Mouse (Mus musculus): ENCODE measurements at regions not wholly inside any gene's neighbourhood (a gene's known extent, or its start where the extent isn't known, plus 50 kb on each side); places are given as distances from the start of the nearest gene placed in this dataset.

DNA sequence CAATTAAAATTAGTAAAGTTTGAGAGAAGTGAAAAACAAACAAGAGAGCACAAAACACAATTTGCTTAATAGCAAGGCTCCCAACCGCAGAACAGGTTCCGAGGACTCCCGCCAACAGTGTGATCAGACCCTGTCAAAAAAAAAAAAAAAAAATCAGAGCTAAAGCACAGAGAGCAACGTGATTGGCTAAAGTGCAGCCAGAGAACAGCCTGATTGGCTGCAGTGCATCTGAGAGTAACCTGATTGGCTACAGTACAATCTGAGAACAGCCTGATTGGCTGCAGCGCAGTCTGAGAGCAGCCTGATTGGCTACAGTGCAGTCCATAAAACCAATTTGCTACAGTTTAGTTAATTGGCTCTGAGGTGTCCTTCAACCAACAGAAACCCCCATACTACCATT lies 74.6 kb upstream of the Mark1 start:
- H3K9me3 ChIP-seq = no peaks in the 10 kb centered on the region
- H3K27ac ChIP-seq (replicated peaks) = no peak overlapping the region
- DNase-seq (ENCODE audit: low spot score) = no peak
- no peaks in the 10 kb centered on the region for H3K36me3 ChIP-seq (replicated peaks)
- H3K4me1 ChIP-seq = no peaks in the 10 kb centered on the region
- no peak overlapping the region for H3K4me3 ChIP-seq
- no peaks in the 10 kb centered on the region for H3K27me3 ChIP-seq (replicated peaks; ENCODE audit: low read depth, poor library complexity, severe bottlenecking)
- 85% methylated on average over 5 of the region's 5 CpGs for WGBS

- Histone ChIP-seq H3K9me3 (no peaks in the 10 kb centered on the region), H3K36me3 (replicated peaks) (no peaks in the 10 kb centered on the region), H3K27ac (replicated peaks) (no peak overlapping the region), H3K27me3 (replicated peaks; ENCODE audit: low read depth, poor library complexity, severe bottlenecking) (no peaks in the 10 kb centered on the region), H3K4me1 (no peaks in the 10 kb centered on the region), H3K4me3 (no peak overlapping the region)
- WGBS = 82% methylated on average over 6 of the region's 6 CpGs
- no peak for DNase-seq (ENCODE audit: low spot score)
These were observed 73.4 kb upstream of the Mark1 start for GRCm38 (mm10) chr1:185072766-185073165.

- Histone ChIP-seq H3K4me3 (no peak overlapping the region), H3K4me1 (no peaks in the 10 kb centered on the region), H3K9me3 (no peaks in the 10 kb centered on the region), H3K36me3 (replicated peaks) (no peaks in the 10 kb centered on the region), H3K27me3 (replicated peaks; ENCODE audit: low read depth, poor library complexity, severe bottlenecking) (no peaks in the 10 kb centered on the region), H3K27ac (replicated peaks) (no peak overlapping the region)
- no peak for DNase-seq (ENCODE audit: low spot score)
- 80% methylated on average over 7 of the region's 7 CpGs for WGBS
These were observed 72.2 kb upstream of the Mark1 start for GRCm38 (mm10) chr1:185071566-185071965.

DNA sequence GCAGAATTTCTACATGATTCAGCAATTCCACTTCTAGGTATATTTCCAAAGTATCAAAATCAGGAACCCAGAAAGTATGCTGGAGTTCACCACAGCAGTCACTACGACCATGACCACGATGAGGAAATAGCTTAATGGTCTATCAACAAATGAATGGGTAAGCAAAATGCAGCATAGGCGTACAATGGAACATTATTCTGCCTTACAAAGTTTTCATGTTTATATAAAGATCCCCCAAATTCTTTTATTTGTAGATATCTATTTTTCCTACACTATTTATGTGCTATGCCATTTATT lies 71.4 kb upstream of the Mark1 start:
- Histone ChIP-seq H3K4me3 (no peak overlapping the region), H3K36me3 (replicated peaks) (no peaks in the 10 kb centered on the region), H3K27ac (replicated peaks) (no peak overlapping the region), H3K4me1 (no peaks in the 10 kb centered on the region), H3K27me3 (replicated peaks; ENCODE audit: low read depth, poor library complexity, severe bottlenecking) (no peaks in the 10 kb centered on the region), H3K9me3 (no peaks in the 10 kb centered on the region)
- DNase-seq (ENCODE audit: low spot score) = no peak
- 87% methylated on average over 3 of the region's 3 CpGs for WGBS

DNA sequence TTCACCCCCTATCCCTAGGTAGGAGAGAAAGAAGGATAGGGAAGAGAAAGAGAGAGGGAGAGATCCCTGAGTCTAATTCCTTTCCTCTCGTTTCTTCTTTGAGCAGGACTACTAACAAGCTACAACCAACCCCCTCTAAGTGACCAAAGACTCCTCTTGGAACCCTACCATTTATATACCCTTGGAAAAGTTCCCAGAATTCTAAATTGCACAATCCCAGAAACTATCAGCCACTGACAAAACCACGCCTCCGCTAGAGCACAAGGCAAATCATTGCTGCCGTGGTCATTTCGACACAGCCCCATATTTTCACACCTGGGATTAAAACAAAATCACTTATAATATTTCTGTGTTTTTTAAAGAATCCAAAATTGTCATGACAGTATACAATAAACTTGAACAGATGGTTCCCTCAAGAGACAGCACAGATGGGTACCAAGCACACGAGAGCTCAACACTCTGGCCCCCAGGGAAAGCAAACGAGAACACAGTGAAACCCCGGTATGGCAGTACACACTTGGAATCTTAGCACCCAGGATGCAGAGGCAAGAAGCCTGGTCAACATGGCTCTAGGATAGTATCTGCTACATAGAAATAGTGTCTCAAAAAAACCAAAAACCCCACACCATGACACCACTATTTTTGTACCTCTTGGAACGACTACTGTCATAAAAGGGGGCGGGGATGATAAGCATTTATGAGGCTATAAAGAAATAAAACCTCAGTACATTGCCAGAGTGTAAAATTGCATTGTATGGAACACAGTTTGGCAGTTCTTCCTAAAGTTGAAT lies 70.9 kb upstream of the Mark1 start:
- no peaks in the 10 kb centered on the region for H3K9me3 ChIP-seq
- DNase-seq (ENCODE audit: low spot score) = no peak
- no peaks in the 10 kb centered on the region for H3K27me3 ChIP-seq (replicated peaks; ENCODE audit: low read depth, poor library complexity, severe bottlenecking)
- no peaks in the 10 kb centered on the region for H3K4me1 ChIP-seq
- no peaks in the 10 kb centered on the region for H3K36me3 ChIP-seq (replicated peaks)
- no peak overlapping the region for H3K4me3 ChIP-seq
- H3K27ac ChIP-seq (replicated peaks) = no peak overlapping the region
- WGBS = 87% methylated on average over 10 of the region's 10 CpGs

DNA sequence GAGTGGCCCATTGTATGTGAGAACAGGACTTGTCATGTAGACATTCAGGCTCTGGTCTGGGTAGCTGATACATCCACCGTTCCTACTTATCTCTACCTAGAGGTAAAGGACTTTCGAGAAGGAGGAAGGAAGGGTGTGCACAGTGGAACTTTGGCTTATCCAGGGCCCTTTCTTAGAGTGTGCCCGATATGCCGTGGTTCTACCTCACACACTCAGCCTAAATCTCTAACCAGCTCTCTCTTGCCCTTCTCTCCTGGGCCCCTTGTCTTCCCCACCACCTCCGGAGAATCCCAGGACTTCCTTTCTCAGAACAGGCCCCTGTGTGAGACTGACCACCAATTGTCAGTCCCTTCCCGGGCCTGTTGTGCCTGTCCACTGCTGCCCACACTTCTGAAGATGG lies 68.8 kb upstream of the Mark1 start:
- no peaks in the 10 kb centered on the region for H3K4me1 ChIP-seq
- no peaks in the 10 kb centered on the region for H3K36me3 ChIP-seq (replicated peaks)
- WGBS = 88% methylated on average over 6 of the region's 6 CpGs
- no peaks in the 10 kb centered on the region for H3K27me3 ChIP-seq (replicated peaks; ENCODE audit: low read depth, poor library complexity, severe bottlenecking)
- H3K9me3 ChIP-seq = no peaks in the 10 kb centered on the region
- no peak overlapping the region for H3K27ac ChIP-seq (replicated peaks)
- no peak for DNase-seq (ENCODE audit: low spot score)
- no peak overlapping the region for H3K4me3 ChIP-seq

DNA sequence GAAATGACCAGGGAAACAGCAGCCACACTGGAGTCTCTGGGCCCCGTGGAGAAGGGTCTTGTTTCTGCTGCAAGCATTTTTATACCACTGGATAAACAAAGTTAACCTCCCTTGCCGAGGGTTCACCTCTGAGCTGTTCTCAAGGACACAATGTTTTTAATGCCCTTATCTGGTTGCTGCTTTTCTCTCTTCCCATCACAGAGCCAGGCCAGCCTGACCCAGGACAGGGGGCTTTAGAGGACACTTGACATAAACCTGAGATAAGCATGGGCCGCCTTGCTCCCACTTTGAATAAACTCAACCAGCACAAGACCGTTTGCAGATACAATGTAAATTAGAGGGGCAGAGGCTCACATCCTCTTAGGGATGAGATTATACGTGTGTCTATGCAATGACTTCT lies 68.3 kb upstream of the Mark1 start:
- no peak overlapping the region for H3K4me3 ChIP-seq
- no peaks in the 10 kb centered on the region for H3K27me3 ChIP-seq (replicated peaks; ENCODE audit: low read depth, poor library complexity, severe bottlenecking)
- H3K27ac ChIP-seq (replicated peaks) = no peak overlapping the region
- H3K4me1 ChIP-seq = no peaks in the 10 kb centered on the region
- H3K9me3 ChIP-seq = no peaks in the 10 kb centered on the region
- WGBS = 75% methylated on average over 5 of the region's 5 CpGs
- DNase-seq (ENCODE audit: low spot score) = no peak
- H3K36me3 ChIP-seq (replicated peaks) = no peaks in the 10 kb centered on the region

DNA sequence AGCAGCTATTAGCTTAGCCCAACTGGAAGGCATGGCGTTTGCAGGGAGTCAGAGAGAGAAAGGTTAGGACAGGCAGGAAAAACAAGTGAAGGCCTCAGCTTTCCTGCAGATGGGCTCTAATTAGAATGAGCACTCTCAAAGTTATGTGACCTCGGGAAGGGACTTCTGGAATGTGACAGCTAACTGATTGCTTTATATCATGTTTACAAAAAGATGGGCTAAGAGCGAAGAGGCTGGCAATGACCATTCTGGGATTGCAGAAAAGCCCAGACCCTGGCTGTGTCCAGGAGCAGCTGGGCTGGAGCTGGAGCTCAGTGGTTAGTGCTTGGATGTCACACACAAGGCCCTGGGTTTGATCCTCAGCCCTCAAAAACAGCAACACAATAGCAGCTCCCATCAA lies 65.7 kb upstream of the Mark1 start:
- H3K4me3 ChIP-seq = no peak overlapping the region
- H3K27me3 ChIP-seq (replicated peaks; ENCODE audit: low read depth, poor library complexity, severe bottlenecking) = no peaks in the 10 kb centered on the region
- 51% methylated on average over 3 of the region's 3 CpGs for WGBS
- no peak for DNase-seq (ENCODE audit: low spot score)
- H3K4me1 ChIP-seq = no peaks in the 10 kb centered on the region
- H3K9me3 ChIP-seq = no peaks in the 10 kb centered on the region
- no peaks in the 10 kb centered on the region for H3K36me3 ChIP-seq (replicated peaks)
- H3K27ac ChIP-seq (replicated peaks) = no peak overlapping the region

- Histone ChIP-seq H3K4me3 (no peak overlapping the region), H3K4me1 (no peaks in the 10 kb centered on the region), H3K27ac (replicated peaks) (no peak overlapping the region), H3K36me3 (replicated peaks) (no peaks in the 10 kb centered on the region), H3K27me3 (replicated peaks; ENCODE audit: low read depth, poor library complexity, severe bottlenecking) (no peaks in the 10 kb centered on the region), H3K9me3 (no peaks in the 10 kb centered on the region)
- 84% methylated on average over 11 of the region's 11 CpGs for WGBS
- DNase-seq (ENCODE audit: low spot score) = no peak
These were observed 62.7 kb upstream of the Mark1 start for GRCm38 (mm10) chr1:185062103-185062502.

- Histone ChIP-seq H3K4me3 (no peak overlapping the region), H3K9me3 (no peaks in the 10 kb centered on the region), H3K27me3 (replicated peaks; ENCODE audit: low read depth, poor library complexity, severe bottlenecking) (no peaks in the 10 kb centered on the region), H3K27ac (replicated peaks) (no peak overlapping the region), H3K4me1 (no peaks in the 10 kb centered on the region), H3K36me3 (replicated peaks) (no peaks in the 10 kb centered on the region)
- WGBS = 94% methylated on average over 15 of the region's 15 CpGs
- no peak for DNase-seq (ENCODE audit: low spot score)
These were observed 58.1 kb upstream of the Mark1 start for GRCm38 (mm10) chr1:185057443-185057842.

DNA sequence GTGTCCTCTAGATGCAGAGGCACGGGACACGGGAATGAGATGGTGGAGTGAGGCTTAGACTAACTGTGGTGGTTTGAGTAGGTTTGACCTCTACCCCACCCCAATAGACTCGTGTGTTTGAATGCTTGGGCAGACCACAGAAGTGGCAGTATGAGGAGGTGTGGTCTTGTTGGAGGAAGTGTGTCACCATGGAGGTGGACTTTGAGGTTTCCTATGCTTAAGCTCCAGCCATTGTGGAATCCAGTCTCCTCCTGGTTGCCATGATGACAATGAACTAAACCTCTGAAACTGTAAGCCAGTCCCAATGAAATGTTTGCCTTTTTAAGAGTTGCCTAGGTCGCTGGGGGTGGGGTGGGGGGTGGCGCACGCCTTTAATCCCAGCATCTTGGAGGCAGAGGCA lies 53.3 kb upstream of the Mark1 start:
- Histone ChIP-seq H3K4me1 (peaks cover 1% of the 10 kb centered on the region; the same call in 1 of the 2 replicates), H3K9me3 (no peaks in the 10 kb centered on the region), H3K27me3 (replicated peaks; ENCODE audit: low read depth, poor library complexity, severe bottlenecking) (no peaks in the 10 kb centered on the region), H3K4me3 (no peak overlapping the region), H3K27ac (replicated peaks) (no peak overlapping the region), H3K36me3 (replicated peaks) (no peaks in the 10 kb centered on the region)
- WGBS = 85% methylated on average over 6 of the region's 6 CpGs
- no peak for DNase-seq (ENCODE audit: low spot score)

- Histone ChIP-seq H3K27me3 (replicated peaks; ENCODE audit: low read depth, poor library complexity, severe bottlenecking) (no peaks in the 10 kb centered on the region), H3K36me3 (replicated peaks) (no peaks in the 10 kb centered on the region), H3K4me3 (no peak overlapping the region), H3K4me1 (peaks cover 3% of the 10 kb centered on the region; the same call in 1 of the 2 replicates), H3K27ac (replicated peaks) (no peak overlapping the region), H3K9me3 (no peaks in the 10 kb centered on the region)
- WGBS = 86% methylated on average over 2 of the region's 2 CpGs
- DNase-seq (ENCODE audit: low spot score) = no peak
These were observed 50.6 kb upstream of the Mark1 start for GRCm38 (mm10) chr1:185049980-185050379.

Data from embryonic facial prominence, embryonic 10.5 days (tissue).